Mouse (Mus musculus): ENCODE results near the gene Map1lc3b.
A peak's percentile ranks its signal among the peaks of the same experiment; 100 is the strongest.

The Map1lc3b gene

GRCm38 (mm10) chr8:121590203-121591177, at the start of gene Map1lc3b:
Gene Map1lc3b (plus strand): TSS chr8:121590361.
- peak; percentile 97 for DNase-seq (ENCODE audit: low spot score)

GRCm38 (mm10) chr8:121541862-121542261, 48.3 kb upstream of the Map1lc3b start:
- DNase-seq (ENCODE audit: low spot score) = no peak

- no peak for DNase-seq (ENCODE audit: low spot score)
Observed at GRCm38 (mm10) chr8:121542901-121543300, 47.3 kb upstream of the Map1lc3b start.

GRCm38 (mm10) chr8:121544276-121544785, 45.8 kb upstream of the Map1lc3b start, which contains the start of gene 1700018B08Rik:
Gene 1700018B08Rik (minus strand): TSS chr8:121544320.
- no peak for DNase-seq (ENCODE audit: low spot score)

GRCm38 (mm10) chr8:121544936-121545335, 45.2 kb upstream of the Map1lc3b start:
- no peak for DNase-seq (ENCODE audit: low spot score)

- peak; percentile 93 for DNase-seq (ENCODE audit: low spot score)
Observed at GRCm38 (mm10) chr8:121547132-121547531, 43.0 kb upstream of the Map1lc3b start.

- no peak for DNase-seq (ENCODE audit: low spot score)
Observed at GRCm38 (mm10) chr8:121550056-121550455, 40.1 kb upstream of the Map1lc3b start.

- no peak for DNase-seq (ENCODE audit: low spot score)
Observed at GRCm38 (mm10) chr8:121551065-121551985, 38.8 kb upstream of the Map1lc3b start.

- no peak for DNase-seq (ENCODE audit: low spot score)
Observed at GRCm38 (mm10) chr8:121552506-121552905, 37.7 kb upstream of the Map1lc3b start.

GRCm38 (mm10) chr8:121553831-121554475, 36.2 kb upstream of the Map1lc3b start:
- DNase-seq (ENCODE audit: low spot score) = no peak

GRCm38 (mm10) chr8:121557746-121558145, 32.4 kb upstream of the Map1lc3b start:
- DNase-seq (ENCODE audit: low spot score) = no peak

- no peak for DNase-seq (ENCODE audit: low spot score)
Observed at GRCm38 (mm10) chr8:121558538-121558937, 31.6 kb upstream of the Map1lc3b start.

GRCm38 (mm10) chr8:121559801-121560200, 30.4 kb upstream of the Map1lc3b start:
- no peak for DNase-seq (ENCODE audit: low spot score)

- DNase-seq (ENCODE audit: low spot score) = no peak
Observed at GRCm38 (mm10) chr8:121560432-121561100, 29.6 kb upstream of the Map1lc3b start.

GRCm38 (mm10) chr8:121561636-121562345, 28.4 kb upstream of the Map1lc3b start:
- no peak for DNase-seq (ENCODE audit: low spot score)

- DNase-seq (ENCODE audit: low spot score) = no peak
Observed at GRCm38 (mm10) chr8:121562941-121563351, 27.2 kb upstream of the Map1lc3b start.

GRCm38 (mm10) chr8:121563701-121564100, 26.5 kb upstream of the Map1lc3b start:
- DNase-seq (ENCODE audit: low spot score) = no peak

- DNase-seq (ENCODE audit: low spot score) = peak; percentile 7
Observed at GRCm38 (mm10) chr8:121568321-121568720, 21.8 kb upstream of the Map1lc3b start.

GRCm38 (mm10) chr8:121570335-121570734, 19.8 kb upstream of the Map1lc3b start:
- DNase-seq (ENCODE audit: low spot score) = no peak

- DNase-seq (ENCODE audit: low spot score) = no peak
Observed at GRCm38 (mm10) chr8:121570801-121571200, 19.4 kb upstream of the Map1lc3b start.

Measured in retina, embryonic 14.5 days (tissue).